Mouse (Mus musculus) lung, adult 2 months (tissue): ENCODE measurements around the gene Gm42715.

ENCODE experiments used
- CTCF ChIP-seq: fragments of 200-500 bp; IDR thresholded peaks from 2 replicates; pipeline ENCODE4 v1.5.1; 2011; ENCODE audit warnings: mild to moderate bottlenecking, low read length, control low read depth; ENCODE audit not compliant: insufficient read depth
- POLR2A ChIP-seq: fragments of 200-500 bp; IDR thresholded peaks from 2 replicates; pipeline ENCODE4 v1.6.1; 2011; ENCODE audit warnings: low read depth, mild to moderate bottlenecking, control low read depth, low read length, borderline replicate concordance; ENCODE audit errors: extremely low read depth

DNA sequence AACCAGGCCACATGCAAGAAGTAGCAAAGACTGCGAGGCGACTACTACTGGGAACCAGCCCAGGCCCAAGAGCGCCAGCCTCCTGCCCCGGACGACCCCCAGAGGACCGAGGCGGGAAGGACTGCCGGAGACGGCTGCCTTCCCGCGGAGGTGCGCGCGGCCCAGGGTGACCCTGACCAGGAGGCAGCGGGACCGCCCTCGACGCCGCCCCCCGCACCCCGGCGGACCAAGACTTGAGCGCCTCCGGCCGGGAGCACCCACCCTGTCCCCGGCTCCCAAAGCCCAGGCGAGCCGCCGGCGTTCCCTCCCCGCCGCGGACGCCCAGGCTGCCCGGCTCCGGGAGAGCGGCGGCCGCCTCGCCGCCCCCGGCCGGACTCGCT lies 95.1 kb downstream of the Gm42715 start:
- TF ChIP-seq CTCF (no peak), POLR2A (no peak)
